Mouse (Mus musculus) liver, embryonic 14.5 days (tissue): Measurements from ENCODE around the gene Wdr83.

Experiments used
- CTCF ChIP-seq: IDR thresholded peaks from 2 replicates; pipeline ENCODE4 v1.5.1; 2016; ENCODE audit warnings: antibody characterized with exemption, low read depth, control low read depth
- EP300 ChIP-seq: IDR thresholded peaks from 2 replicates; pipeline ENCODE4 v1.6.1; 2016; ENCODE audit warnings: antibody characterized with exemption, low read depth

DNA sequence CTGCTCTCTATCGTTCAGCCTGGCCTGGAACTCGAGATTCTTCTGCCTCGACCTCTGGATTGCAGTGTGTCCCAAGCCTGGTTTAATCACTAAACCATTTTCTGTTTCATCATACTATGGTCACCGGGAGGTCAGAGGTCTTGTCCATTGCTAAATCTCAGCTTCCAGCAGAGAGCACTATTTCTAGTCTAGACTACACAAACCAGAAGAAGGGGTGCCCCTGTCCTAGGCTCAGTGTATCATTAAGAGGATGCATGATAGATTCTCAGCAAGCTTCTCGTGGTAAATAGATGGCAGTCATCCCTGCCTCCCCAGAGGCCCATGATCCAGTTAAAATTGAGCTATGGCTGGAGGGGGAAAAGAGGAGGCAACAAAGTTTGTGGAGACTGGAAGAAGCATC is 10.1 kb downstream of the Wdr83 start:
- no peak for TF ChIP-seq CTCF
- TF ChIP-seq EP300 = no peak
